Mouse (Mus musculus) hindbrain, postnatal 0 days (tissue): ENCODE results near the gene Kmt5a. TPM values are rescaled to one million over a fixed set of nuclear protein-coding genes. Genes with fewer than 3 reads are reported as not detected.

Source experiments
- ATAC-seq: fragments of 200-750 bp; cut with Nextera tagmentation; 2 replicates; pipeline ENCODE4 v1.8.0; 2017; ENCODE audit warnings: mild to moderate bottlenecking, moderate TSS enrichment, moderate library complexity
- DNase-seq: peaks from one replicate; pipeline ENCODE4 v3.0.0-alpha.2; 2015; ENCODE audit warnings: low spot score
- H3K27ac ChIP-seq: fragments of 300-500 bp; sonication (generic); 2 replicates; pipeline ENCODE4 v1.5.1; 2014; ENCODE audit warnings: mild to moderate bottlenecking
- H3K27me3 ChIP-seq: fragments of 300-500 bp; sonication (generic); 2 replicates; pipeline ENCODE4 v1.6.1; 2014; ENCODE audit warnings: low read length, mixed read lengths; ENCODE audit not compliant: insufficient read depth
- H3K36me3 ChIP-seq: fragments of 300-500 bp; sonication (generic); 2 replicates; pipeline ENCODE4 v1.6.1; 2014; ENCODE audit warnings: low read length, mixed read lengths; ENCODE audit not compliant: insufficient read depth
- H3K4me1 ChIP-seq: fragments of 300-500 bp; sonication (generic); 2 replicates; pipeline ENCODE4 v1.6.1; 2014; ENCODE audit warnings: antibody characterized with exemption, low read length, mixed read lengths; ENCODE audit not compliant: insufficient read depth
- H3K4me2 ChIP-seq: fragments of 300-500 bp; sonication (generic); 2 replicates; pipeline ENCODE4 v1.6.1; 2014; ENCODE audit warnings: low read depth, mild to moderate bottlenecking, low read length, moderate library complexity, mixed read lengths
- H3K4me3 ChIP-seq: fragments of 300-500 bp; sonication (generic); 2 replicates; pipeline ENCODE4 v1.5.1; 2014; ENCODE audit warnings: low read length
- H3K9ac ChIP-seq: fragments of 300-500 bp; sonication (generic); replicated peaks from 2 replicates; pipeline ENCODE4 v1.6.1; 2014; ENCODE audit warnings: mild to moderate bottlenecking, low read length, moderate library complexity, mixed read lengths
- H3K9me3 ChIP-seq: fragments of 300-500 bp; sonication (generic); 2 replicates; pipeline ENCODE4 v1.6.1; 2016; ENCODE audit warnings: low read length, mixed read lengths
- CTCF ChIP-seq: IDR thresholded peaks from 2 replicates; pipeline ENCODE4 v1.5.1; 2016; ENCODE audit warnings: antibody characterized with exemption, control low read depth, low read depth
- WGBS: fragments of 180-500 bp; shearing (Covaris S2); extraction: QIAGEN DNeasy Blood & Tissue Kit; methylation state at CpG from one replicate; pipeline ENCODE4 v1.1.7; 2014; 5-methylcytosine and 5-hydroxymethylcytosine counted together
- polyA plus RNA-seq: library from polyadenylated mRNA; unstranded; fragments of >200 nt; fragmentation: Nextera tagmentation; extraction: Ambion mirVana; gene quantifications from 2 replicates; pipeline ENCODE4 v1.2.1, GENCODE M21; 2015
- total RNA-seq: library from RNA; depleted of rRNA; stranded (reverse); fragments of >200 nt; gene quantifications from 2 replicates; pipeline ENCODE4 v1.2.3, GENCODE M21; 2014; rRNA removed

Gene Kmt5a
- total RNA-seq (28.0 and 48.5 TPM in 2 replicates), polyA plus RNA-seq (17.2 and 20.5 TPM in 2 replicates)

DNA sequence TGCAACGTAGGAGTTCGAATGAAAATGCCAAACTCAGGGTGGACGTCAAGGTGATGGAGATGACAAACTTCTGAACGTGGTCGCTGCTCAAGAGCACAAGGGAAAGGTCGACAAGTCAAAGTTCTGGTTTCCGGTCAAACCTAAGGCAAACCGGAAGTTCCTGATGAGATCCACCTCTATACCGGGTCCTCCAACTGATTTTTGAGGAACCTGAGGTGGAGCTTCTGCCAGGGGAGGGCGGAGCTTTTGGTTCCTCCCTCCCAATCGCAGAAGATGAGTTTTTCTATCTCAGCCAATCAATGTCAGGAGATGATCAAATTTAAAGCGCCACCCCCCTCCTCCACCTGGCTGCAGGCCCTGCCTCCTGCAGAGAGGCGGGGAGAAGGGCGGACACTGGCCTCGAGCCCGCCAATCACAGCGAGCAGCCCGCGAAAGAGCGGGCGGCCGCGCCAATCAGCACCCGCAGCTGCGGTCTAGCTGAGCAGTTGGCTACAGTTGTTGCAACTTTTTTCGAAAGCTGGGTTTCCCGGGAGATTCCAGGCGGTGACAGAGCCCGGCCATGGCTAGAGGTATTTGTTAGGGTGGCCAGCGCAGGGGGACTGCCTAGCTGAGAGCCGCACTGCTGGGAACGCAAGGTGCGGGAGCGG, at the start of gene Kmt5a:
TSS of gene Kmt5a (plus strand) at position 484 of the 647 bp plus-strand sequence.
- Histone ChIP-seq H3K4me1 (no peaks in the 10 kb centered on the region), H3K4me3 (peak within 1 kb of the TSS; percentile 58), H3K9ac (peak within 1 kb of the TSS; percentile 54), H3K27me3 (no peaks in the 10 kb centered on the region), H3K27ac (peak within 1 kb of the TSS; percentile 69), H3K36me3 (no peaks in the 10 kb centered on the region), H3K9me3 (no peaks in the 10 kb centered on the region), H3K4me2 (peak within 1 kb of the TSS; percentile 89)
- peak; percentile 96 for ATAC-seq
- under 1% methylated on average over 34 of the region's 34 CpGs for WGBS
- DNase-seq: peak; percentile 96
- no peak; the same call in 1 of the 2 replicates for TF ChIP-seq CTCF

DNA sequence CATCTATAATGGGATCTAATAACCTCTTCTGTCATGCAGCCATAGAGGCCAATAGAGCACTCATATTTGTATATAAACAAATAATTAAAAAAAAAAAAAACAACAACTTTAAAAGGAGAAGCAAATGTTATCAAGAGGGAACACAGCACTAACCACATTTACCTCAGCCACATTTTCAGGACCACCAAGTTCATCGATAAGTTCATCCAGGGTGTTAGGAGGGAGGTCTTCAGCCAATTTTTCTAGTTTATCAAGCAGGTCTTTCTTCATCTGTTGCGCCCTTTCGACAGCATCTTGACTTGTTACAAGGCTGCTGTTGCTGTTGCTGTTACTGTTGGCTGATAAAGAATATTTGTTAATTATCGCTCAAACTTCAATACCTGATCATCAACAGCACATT, 47.3 kb upstream of the Kmt5a start:
- Histone ChIP-seq H3K27me3 (no peaks in the 10 kb centered on the region), H3K27ac (no peak overlapping the region), H3K4me3 (no peak overlapping the region), H3K9me3 (no peaks in the 10 kb centered on the region), H3K4me1 (no peaks in the 10 kb centered on the region), H3K9ac (no peak overlapping the region), H3K36me3 (peaks cover 69% of the 10 kb centered on the region), H3K4me2 (no peak overlapping the region)
- WGBS: 96% methylated on average over 4 of the region's 4 CpGs
- TF ChIP-seq CTCF: no peak
- DNase-seq (no peak), ATAC-seq (no peak)

- no peaks in the 10 kb centered on the region for H3K4me1 ChIP-seq
- no peak overlapping the region for H3K9ac ChIP-seq
- peaks cover 67% of the 10 kb centered on the region for H3K36me3 ChIP-seq
- ATAC-seq (no peak), DNase-seq (no peak)
- no peak overlapping the region for H3K4me2 ChIP-seq
- TF ChIP-seq CTCF: no peak
- H3K27ac ChIP-seq: no peak overlapping the region
- no peaks in the 10 kb centered on the region for H3K9me3 ChIP-seq
- no peak overlapping the region for H3K4me3 ChIP-seq
- no peaks in the 10 kb centered on the region for H3K27me3 ChIP-seq
- WGBS: 88% methylated on average over 7 of the region's 7 CpGs
Measured at GRCm38 (mm10) chr5:124393726-124394125, 46.0 kb upstream of the Kmt5a start.

DNA sequence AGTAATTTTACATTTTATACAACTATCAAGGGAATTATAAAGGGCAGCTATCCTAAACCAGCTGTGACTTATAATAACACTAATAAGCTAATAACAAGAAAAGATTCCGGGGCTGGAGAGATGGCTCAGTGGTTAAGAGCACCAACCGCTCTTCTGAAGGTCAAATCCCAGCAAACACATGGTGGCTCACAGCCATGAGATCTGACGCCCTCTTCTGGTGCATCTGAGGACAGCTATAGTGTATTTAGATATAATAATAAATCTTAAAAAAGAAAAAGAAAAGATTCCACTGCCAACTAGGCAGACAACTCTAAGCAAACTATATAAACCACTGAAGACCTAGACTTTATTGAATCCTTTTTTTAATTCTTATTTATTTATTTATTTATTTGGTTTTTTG, 28.9 kb upstream of the Kmt5a start:
- H3K9me3 ChIP-seq: no peaks in the 10 kb centered on the region
- no peaks in the 10 kb centered on the region for H3K27me3 ChIP-seq
- no peak overlapping the region for H3K9ac ChIP-seq
- H3K4me3 ChIP-seq: no peak overlapping the region
- H3K27ac ChIP-seq: no peak overlapping the region
- WGBS: 78% methylated on average over 3 of the region's 3 CpGs
- DNase-seq: peak; percentile 10
- TF ChIP-seq CTCF: 0 out of 2 replicates have a peak, but pooled peaks have one; percentile 20
- no peak overlapping the region for H3K4me2 ChIP-seq
- H3K4me1 ChIP-seq: no peaks in the 10 kb centered on the region
- H3K36me3 ChIP-seq: peaks cover 40% of the 10 kb centered on the region
- no peak for ATAC-seq

- no peaks in the 10 kb centered on the region for H3K4me1 ChIP-seq
- no peak for TF ChIP-seq CTCF
- H3K9me3 ChIP-seq: no peaks in the 10 kb centered on the region
- no peak overlapping the region for H3K27ac ChIP-seq
- ATAC-seq (no peak), DNase-seq (no peak)
- H3K4me2 ChIP-seq: no peak overlapping the region
- no peak overlapping the region for H3K9ac ChIP-seq
- H3K36me3 ChIP-seq: peaks cover 35% of the 10 kb centered on the region
- H3K4me3 ChIP-seq: no peak overlapping the region
- H3K27me3 ChIP-seq: no peaks in the 10 kb centered on the region
- 92% methylated on average over 5 of the region's 5 CpGs for WGBS
Measured at GRCm38 (mm10) chr5:124412163-124412562, 27.6 kb upstream of the Kmt5a start.

GRCm38 (mm10) chr5:124418903-124419302, 20.8 kb upstream of the Kmt5a start:
- no peaks in the 10 kb centered on the region for H3K9me3 ChIP-seq
- DNase-seq (no peak), ATAC-seq (no peak)
- H3K27ac ChIP-seq: no peak overlapping the region
- no peaks in the 10 kb centered on the region for H3K4me1 ChIP-seq
- H3K27me3 ChIP-seq: no peaks in the 10 kb centered on the region
- no peak overlapping the region for H3K4me2 ChIP-seq
- no peak overlapping the region for H3K9ac ChIP-seq
- H3K36me3 ChIP-seq: no peaks in the 10 kb centered on the region
- WGBS: 88% methylated on average over 2 of the region's 2 CpGs
- no peak overlapping the region for H3K4me3 ChIP-seq
- TF ChIP-seq CTCF: no peak

DNA sequence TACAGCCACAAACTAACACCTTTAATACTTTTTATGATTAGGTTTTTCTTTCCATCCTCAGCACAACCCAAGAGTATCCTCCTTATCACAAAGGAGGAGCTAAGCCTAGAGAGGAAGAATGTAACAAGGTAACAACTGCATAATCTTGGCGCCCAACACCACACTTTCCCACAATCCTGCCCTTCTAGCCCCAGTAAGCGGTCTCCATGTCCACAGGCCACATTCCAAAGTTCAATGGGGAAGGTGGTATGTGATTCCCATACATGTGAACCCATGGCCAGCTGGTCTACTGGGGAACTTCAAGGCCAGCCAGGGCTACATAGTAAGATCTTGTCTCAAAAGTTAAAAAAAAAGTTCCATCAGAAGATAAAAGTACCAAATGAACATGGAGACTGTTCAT, 17.9 kb upstream of the Kmt5a start:
- ATAC-seq: no peak

More for the DNA sequence above, 17.9 kb upstream of the Kmt5a start:
- H3K27me3 ChIP-seq: no peaks in the 10 kb centered on the region
- H3K27ac ChIP-seq: no peak overlapping the region
- H3K9me3 ChIP-seq: no peaks in the 10 kb centered on the region
- no peak overlapping the region for H3K9ac ChIP-seq
- WGBS: 92% methylated on average over 2 of the region's 2 CpGs
- TF ChIP-seq CTCF: no peak
- H3K4me2 ChIP-seq: no peak overlapping the region
- no peak overlapping the region for H3K4me3 ChIP-seq
- no peak for DNase-seq
- H3K4me1 ChIP-seq: no peaks in the 10 kb centered on the region
- H3K36me3 ChIP-seq: no peaks in the 10 kb centered on the region
